Mouse (Mus musculus) cerebellum, adult 18-20 months (tissue): ENCODE measurements around the gene Ints12.

Experiments used
- DNase-seq, 2 experiments: peaks; one replicate each; pipeline ENCODE4 v3.0.0; 2021

Gene Ints12

GRCm38 (mm10) chr3:133151629-133152028 lies 60.0 kb downstream of the Ints12 start:
- no peak for DNase-seq

- no peak for DNase-seq
These were observed 61.2 kb downstream of the Ints12 start for GRCm38 (mm10) chr3:133152831-133153230.

- no peak for DNase-seq
These were observed 62.0 kb downstream of the Ints12 start for GRCm38 (mm10) chr3:133153629-133154028.

GRCm38 (mm10) chr3:133154683-133155082 lies 63.0 kb downstream of the Ints12 start:
- DNase-seq: no peak

- peak; percentile 48 to 53 for DNase-seq
These were observed 66.6 kb downstream of the Ints12 start for GRCm38 (mm10) chr3:133158260-133158659.
